Mouse (Mus musculus) testis, adult 2 months (tissue): Measurements from ENCODE around the gene Spred3. TPM values are rescaled to one million over a fixed set of nuclear protein-coding genes. Genes with fewer than 3 reads are reported as not detected.

Source experiments
- H3K27ac ChIP-seq: fragments of 200-500 bp; 2 replicates; pipeline ENCODE4 v1.5.1; 2012; ENCODE audit warnings: low read depth, low read length; ENCODE audit not compliant: control insufficient read depth, insufficient read depth
- H3K27me3 ChIP-seq: fragments of 200-500 bp; 2 replicates; pipeline ENCODE4 v1.6.1; 2012; ENCODE audit warnings: mild to moderate bottlenecking, low read length, moderate library complexity; ENCODE audit not compliant: control insufficient read depth, insufficient read depth
- H3K36me3 ChIP-seq: fragments of 200-500 bp; 2 replicates; pipeline ENCODE4 v1.6.1; 2012; ENCODE audit warnings: mild to moderate bottlenecking, low read length; ENCODE audit not compliant: control insufficient read depth, insufficient read depth
- H3K4me1 ChIP-seq: fragments of 200-500 bp; 2 replicates; pipeline ENCODE4 v1.6.1; 2012; ENCODE audit warnings: low read length; ENCODE audit not compliant: control insufficient read depth, insufficient read depth
- H3K4me3 ChIP-seq: fragments of 200-500 bp; 2 replicates; pipeline ENCODE4 v1.5.1; 2012; ENCODE audit warnings: low read depth, mild to moderate bottlenecking, low read length, moderate library complexity, mixed read lengths; ENCODE audit not compliant: control insufficient read depth
- CTCF ChIP-seq: fragments of 200-500 bp; IDR thresholded peaks from 2 replicates; pipeline ENCODE4 v1.5.1; 2012; ENCODE audit warnings: low read depth, mild to moderate bottlenecking, inconsistent platforms, low read length, moderate library complexity; ENCODE audit not compliant: control insufficient read depth, insufficient read depth, insufficient replicate concordance
- POLR2A ChIP-seq: fragments of 200-500 bp; IDR thresholded peaks from 2 replicates; pipeline ENCODE4 v1.6.1; 2012; ENCODE audit warnings: low read depth, mild to moderate bottlenecking, inconsistent platforms, low read length, moderate library complexity; ENCODE audit not compliant: control insufficient read depth
- polyA plus RNA-seq: library from polyadenylated mRNA; depleted of rRNA; stranded (reverse); fragments of >200 nt; gene quantifications from 2 replicates; pipeline ENCODE4 v1.2.3, GENCODE M21; 2012

Spred3 gene
- polyA plus RNA-seq, 1 experiment = 41.8 TPM

DNA sequence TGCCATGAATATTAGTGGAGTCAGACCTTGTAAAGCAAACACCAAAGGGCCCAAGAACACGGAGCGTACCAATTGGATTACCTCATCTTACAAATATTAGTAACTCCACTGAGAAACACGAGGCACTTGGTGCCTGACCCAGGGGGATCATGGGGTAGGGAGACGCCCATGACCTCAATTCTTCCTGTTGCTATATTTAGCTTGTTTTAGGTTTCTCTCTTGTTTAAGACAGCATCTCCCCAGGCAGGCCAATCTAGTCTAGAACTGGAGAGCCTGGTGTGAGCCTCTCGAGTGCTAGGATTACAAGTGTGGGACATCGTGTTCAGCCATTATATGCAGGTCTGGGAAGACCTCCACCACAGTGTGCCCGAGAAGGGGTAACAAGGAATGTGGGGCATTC is 9.1 kb upstream of the Spred3 start:
- Histone ChIP-seq H3K4me3 (peak overlapping the region; percentile 100), H3K4me1 (peaks cover 7% of the 10 kb centered on the region), H3K27me3 (no peaks in the 10 kb centered on the region), H3K36me3 (no peaks in the 10 kb centered on the region; the same call in none of the 2 replicates), H3K27ac (no peak overlapping the region)
- TF ChIP-seq POLR2A = no peak
- no peak for TF ChIP-seq CTCF

DNA sequence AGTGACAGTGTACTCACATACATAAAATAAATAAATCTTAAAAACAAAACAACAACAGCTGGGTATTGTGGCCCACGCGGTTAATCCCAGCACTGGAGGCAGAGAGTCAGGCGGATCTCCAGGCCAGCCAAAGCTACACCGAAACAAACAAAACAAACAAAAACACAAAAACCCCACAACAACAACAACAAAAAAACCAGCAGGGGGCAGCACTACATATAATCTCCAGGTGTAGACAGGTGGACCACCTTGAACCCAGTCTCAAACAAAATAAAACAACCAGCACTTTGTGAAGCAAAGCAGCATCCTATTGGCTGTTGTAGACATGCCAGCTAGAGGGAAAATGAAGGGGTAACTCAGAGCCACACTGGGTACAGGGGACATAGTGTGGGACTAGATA is 7.9 kb upstream of the Spred3 start:
- H3K4me1 ChIP-seq = peaks cover 7% of the 10 kb centered on the region
- H3K27ac ChIP-seq = no peak overlapping the region
- peak overlapping the region; percentile 100; the same call in 1 of the 2 replicates for H3K4me3 ChIP-seq
- H3K36me3 ChIP-seq = no peaks in the 10 kb centered on the region; the same call in none of the 2 replicates
- TF ChIP-seq CTCF (no peak), POLR2A (no peak)
- no peaks in the 10 kb centered on the region for H3K27me3 ChIP-seq

DNA sequence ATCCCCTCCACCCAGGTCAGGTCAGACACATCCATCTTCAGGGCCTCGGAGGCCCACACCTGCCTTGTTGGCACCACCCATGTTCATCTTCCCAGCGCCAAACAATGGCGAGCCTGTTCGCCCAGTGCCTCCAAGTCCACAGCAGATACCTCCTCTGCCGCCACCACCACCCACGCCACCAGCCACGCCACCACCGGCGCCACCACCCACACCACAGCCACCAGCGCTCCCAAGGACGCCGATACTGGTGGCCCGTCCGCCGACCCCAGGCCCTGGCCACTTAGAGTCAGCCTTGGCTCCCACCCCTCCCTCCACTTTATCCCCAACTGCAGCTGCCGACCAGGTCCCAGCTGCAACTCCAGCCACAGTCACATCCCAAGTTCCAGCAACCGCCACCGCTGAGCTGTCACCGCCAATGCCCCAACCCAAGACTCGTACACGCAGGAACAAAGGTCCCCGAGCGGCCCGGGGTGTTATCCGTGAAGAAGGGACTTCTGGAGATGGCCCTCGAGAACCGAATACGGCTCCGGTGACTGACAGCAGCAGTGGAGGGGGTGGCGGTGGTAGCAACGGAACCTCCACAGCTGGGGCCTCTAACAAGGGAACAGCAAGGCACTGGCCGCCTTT is 2.3 kb upstream of the Spred3 start:
- no peak for TF ChIP-seq POLR2A
- no peak for TF ChIP-seq CTCF
- Histone ChIP-seq H3K27me3 (no peaks in the 10 kb centered on the region), H3K36me3 (no peaks in the 10 kb centered on the region; the same call in 1 of the 2 replicates), H3K4me1 (peaks cover 43% of the 10 kb centered on the region), H3K27ac (peak overlapping the region; percentile 47), H3K4me3 (peak overlapping the region; percentile 96)

DNA sequence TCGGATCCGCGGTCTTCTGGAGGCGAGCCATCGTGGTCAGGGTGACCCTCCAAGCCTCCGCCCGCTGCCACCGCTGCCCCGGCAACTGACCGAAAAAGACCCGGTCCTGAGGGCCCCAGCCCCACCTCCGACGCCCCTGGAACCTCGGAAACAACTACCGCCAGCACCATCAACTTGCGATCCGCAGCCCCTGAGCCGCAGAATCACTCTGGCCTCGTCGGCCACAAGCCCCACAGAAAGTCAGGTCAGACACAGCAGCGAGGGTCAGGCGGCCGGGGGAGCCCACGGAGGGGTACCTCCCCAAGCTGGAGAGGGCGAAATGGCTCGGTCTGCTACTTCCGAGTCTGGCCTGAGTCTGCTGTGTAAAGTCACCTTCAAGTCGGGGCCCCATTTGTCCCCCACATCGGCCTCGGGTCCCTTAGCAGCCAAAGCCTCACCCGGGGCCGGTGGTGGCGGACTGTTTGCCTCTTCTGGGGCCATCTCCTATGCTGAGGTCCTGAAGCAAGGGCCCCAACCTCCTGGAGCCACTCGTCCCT is 1.4 kb upstream of the Spred3 start:
- no peaks in the 10 kb centered on the region for H3K27me3 ChIP-seq
- H3K4me1 ChIP-seq = peaks cover 46% of the 10 kb centered on the region
- no peaks in the 10 kb centered on the region for H3K36me3 ChIP-seq
- TF ChIP-seq CTCF (no peak), POLR2A (no peak)
- H3K27ac ChIP-seq = peak overlapping the region; percentile 47
- H3K4me3 ChIP-seq = peak overlapping the region; percentile 96

DNA sequence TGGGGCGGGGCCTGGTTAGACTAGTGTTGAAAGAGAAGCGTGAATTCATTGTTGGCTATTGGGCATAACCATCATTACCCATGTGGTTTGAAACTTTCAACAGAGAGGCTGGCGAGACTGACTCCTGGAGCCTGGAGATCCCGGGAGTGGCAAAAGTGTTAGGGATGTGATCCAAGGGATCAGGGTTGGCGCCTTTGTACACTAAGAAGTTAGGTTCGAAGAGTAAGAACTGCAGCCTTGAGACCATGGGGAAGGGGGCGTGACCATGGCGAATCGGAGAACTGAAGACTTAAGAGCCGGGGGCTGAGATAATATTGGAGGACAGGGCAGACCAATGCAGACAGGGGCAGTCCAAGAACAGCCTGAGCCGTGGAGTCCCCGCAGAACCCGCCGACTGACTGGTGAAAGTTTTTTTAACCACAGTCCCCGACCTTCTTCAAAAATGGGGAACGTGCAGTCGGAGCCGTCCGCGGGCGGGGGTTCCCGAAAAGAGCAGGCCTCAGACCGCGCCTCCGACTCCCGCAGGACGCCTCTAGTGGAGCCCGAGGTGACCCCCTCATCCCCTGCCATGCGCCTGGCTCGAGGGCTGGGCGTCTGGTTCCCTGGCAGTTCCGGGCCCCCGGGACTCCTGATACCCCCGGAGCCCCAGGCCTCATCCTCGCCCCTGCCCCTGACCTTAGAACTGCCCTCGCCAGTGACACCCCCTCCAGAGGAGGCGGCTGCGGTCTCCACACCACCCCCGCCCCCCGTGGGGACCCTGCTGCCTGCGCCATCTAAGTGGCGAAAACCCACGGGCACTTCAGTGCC is 747 bp upstream of the Spred3 start:
- H3K4me1 ChIP-seq = peaks cover 46% of the 10 kb centered on the region
- no peaks in the 10 kb centered on the region for H3K36me3 ChIP-seq
- no peaks in the 10 kb centered on the region for H3K27me3 ChIP-seq
- H3K27ac ChIP-seq = peak overlapping the region; percentile 92
- TF ChIP-seq CTCF = no peak
- peak; percentile 7; the same call in 1 of the 2 replicates for TF ChIP-seq POLR2A
- peak overlapping the region; percentile 96 for H3K4me3 ChIP-seq

DNA sequence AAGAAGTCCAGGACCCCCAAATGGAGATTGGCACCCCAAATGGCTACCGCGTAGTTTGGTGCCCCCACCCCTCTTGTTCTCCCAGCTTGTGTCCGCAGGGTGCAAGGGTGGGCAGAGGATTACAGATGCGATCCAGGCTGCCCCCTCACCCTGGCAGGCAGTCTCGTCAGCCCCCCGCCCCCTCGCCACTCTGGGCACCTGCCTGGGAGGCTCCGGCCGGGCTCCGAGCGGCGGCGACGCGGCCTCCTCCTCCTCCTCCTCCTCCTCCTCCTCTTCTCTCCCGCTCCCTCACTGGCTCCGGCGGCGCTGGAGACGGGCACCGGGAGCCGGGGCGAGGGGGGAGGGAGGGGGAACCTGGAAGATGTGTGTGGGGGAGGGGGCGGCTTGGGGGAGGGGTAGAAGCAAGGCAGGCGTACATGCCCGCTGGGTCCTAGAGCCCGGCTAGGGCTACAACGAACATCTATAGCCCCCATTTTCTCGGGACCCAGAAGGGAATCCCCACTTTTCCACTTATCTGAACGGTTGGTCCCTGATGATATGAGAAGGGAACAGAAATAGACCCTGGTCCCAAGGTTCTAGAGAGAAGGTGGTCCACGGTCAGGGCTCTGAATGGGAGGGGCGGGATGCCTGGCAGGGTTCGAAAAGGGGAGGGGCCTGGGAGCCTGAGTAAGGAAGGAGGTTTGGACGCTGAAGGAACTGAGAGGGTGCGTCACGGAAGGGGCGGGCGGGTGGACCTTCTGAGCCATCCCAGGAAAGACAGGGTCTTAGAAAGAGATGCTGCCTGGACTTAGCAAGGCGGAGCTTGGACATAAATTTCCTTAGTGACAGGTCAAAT is 763 bp downstream of the Spred3 start:
- H3K27me3 ChIP-seq = no peaks in the 10 kb centered on the region
- H3K27ac ChIP-seq = peak overlapping the region; percentile 50
- H3K4me3 ChIP-seq = peak overlapping the region; percentile 96
- H3K36me3 ChIP-seq = no peaks in the 10 kb centered on the region
- TF ChIP-seq POLR2A = no peak; the same call in 1 of the 2 replicates
- no peak for TF ChIP-seq CTCF
- H3K4me1 ChIP-seq = peaks cover 46% of the 10 kb centered on the region

DNA sequence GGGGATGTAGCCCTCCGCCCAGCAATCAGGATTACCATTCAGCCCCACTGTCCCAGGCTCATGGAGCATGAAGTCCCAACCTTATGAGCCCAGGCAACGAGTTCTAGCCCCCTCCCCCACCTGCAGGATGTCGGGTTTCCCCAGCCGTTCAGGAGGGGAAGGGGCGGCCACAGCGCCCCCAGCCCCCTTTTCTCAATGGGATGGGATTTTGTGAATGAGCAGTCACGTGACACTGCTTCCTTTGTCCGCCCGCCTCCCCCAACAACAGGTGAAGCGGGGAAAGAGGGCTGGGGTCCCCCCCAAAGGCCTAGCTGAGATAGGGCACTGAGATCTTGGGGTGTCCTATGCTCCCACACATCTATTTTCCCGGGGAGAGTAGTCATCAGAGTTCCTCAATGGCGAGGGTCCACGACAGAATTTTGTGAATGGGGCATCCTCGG is 1.4 kb downstream of the Spred3 start:
- peaks cover 46% of the 10 kb centered on the region for H3K4me1 ChIP-seq
- TF ChIP-seq POLR2A (no peak), CTCF (no peak)
- H3K36me3 ChIP-seq = no peaks in the 10 kb centered on the region
- peak overlapping the region; percentile 32 for H3K27ac ChIP-seq
- H3K4me3 ChIP-seq = peak overlapping the region; percentile 96
- no peaks in the 10 kb centered on the region for H3K27me3 ChIP-seq
